Mouse (Mus musculus) heart, embryonic 13.5 days (tissue): Measurements from ENCODE around the gene Lpar1. TPM values are rescaled to one million over a fixed set of nuclear protein-coding genes. Genes with fewer than 3 reads are reported as not detected.

Experiments used
- ATAC-seq: fragments of 200-750 bp; cut with Nextera tagmentation; 2 replicates; pipeline ENCODE4 v1.8.0; 2017; ENCODE audit warnings: moderate TSS enrichment; ENCODE audit not compliant: insufficient number of reproducible peaks, low FRiP score, low TSS enrichment; ENCODE audit errors: extremely low read depth
- H3K27ac ChIP-seq: fragments of 300-500 bp; sonication (generic); replicated peaks from 2 replicates; pipeline ENCODE4 v1.5.1; 2015; ENCODE audit warnings: moderate library complexity, mild to moderate bottlenecking, inconsistent platforms
- H3K27me3 ChIP-seq: fragments of 300-500 bp; sonication (generic); replicated peaks from 2 replicates; pipeline ENCODE4 v1.6.1; 2015; ENCODE audit warnings: mild to moderate bottlenecking, inconsistent platforms
- H3K36me3 ChIP-seq: fragments of 300-500 bp; sonication (generic); 2 replicates; pipeline ENCODE4 v1.6.1; 2015; ENCODE audit warnings: mild to moderate bottlenecking, inconsistent platforms
- H3K4me1 ChIP-seq: fragments of 300-500 bp; sonication (generic); 2 replicates; pipeline ENCODE4 v1.6.1; 2015; ENCODE audit warnings: inconsistent platforms
- H3K4me2 ChIP-seq: fragments of 300-500 bp; sonication (generic); 2 replicates; pipeline ENCODE4 v1.6.1; 2015; ENCODE audit warnings: inconsistent platforms, mild to moderate bottlenecking, moderate library complexity
- H3K4me3 ChIP-seq: fragments of 300-500 bp; sonication (generic); 2 replicates; pipeline ENCODE4 v1.5.1; 2015; ENCODE audit warnings: moderate library complexity, mild to moderate bottlenecking, inconsistent platforms
- H3K9ac ChIP-seq: fragments of 300-500 bp; sonication (generic); 2 replicates; pipeline ENCODE4 v1.6.1; 2015; ENCODE audit warnings: inconsistent platforms, mild to moderate bottlenecking, moderate library complexity
- H3K9me3 ChIP-seq: fragments of 300-500 bp; sonication (generic); 2 replicates; pipeline ENCODE4 v1.6.1; 2016; ENCODE audit warnings: inconsistent platforms
- WGBS: fragments of 180-500 bp; shearing (Covaris S2); methylation state at CpG from one replicate; pipeline ENCODE4 v1.1.7; 2015; ENCODE audit warnings: mixed read lengths; 5-methylcytosine and 5-hydroxymethylcytosine counted together
- polyA plus RNA-seq: library from polyadenylated mRNA; unstranded; fragments of >200 nt; fragmentation: Nextera tagmentation; extraction: Ambion mirVana; gene quantifications from 2 replicates; pipeline ENCODE4 v1.2.1, GENCODE M21; 2015

Gene Lpar1
- polyA plus RNA-seq, 1 experiment from 2014 or later, result 14.8 TPM

GRCm38 (mm10) chr4:58471203-58471910 is 82.3 kb downstream of the Lpar1 start:
- ATAC-seq, result no peak
- Histone ChIP-seq H3K27ac (no peak overlapping the region), H3K4me2 (no peak overlapping the region), H3K27me3 (no peaks in the 10 kb centered on the region), H3K9me3 (no peaks in the 10 kb centered on the region), H3K36me3 (no peaks in the 10 kb centered on the region), H3K4me3 (no peak overlapping the region), H3K9ac (no peak overlapping the region), H3K4me1 (no peaks in the 10 kb centered on the region)
- 72% methylated on average over 4 of the region's 4 CpGs for WGBS

GRCm38 (mm10) chr4:58469651-58470592 is 83.8 kb downstream of the Lpar1 start:
- Histone ChIP-seq H3K4me3 (no peak overlapping the region), H3K36me3 (no peaks in the 10 kb centered on the region), H3K4me2 (no peak overlapping the region), H3K4me1 (no peaks in the 10 kb centered on the region), H3K9ac (no peak overlapping the region), H3K27ac (no peak overlapping the region), H3K27me3 (no peaks in the 10 kb centered on the region), H3K9me3 (no peaks in the 10 kb centered on the region)
- no peak for ATAC-seq
- WGBS, result 74% methylated on average over 5 of the region's 5 CpGs

DNA sequence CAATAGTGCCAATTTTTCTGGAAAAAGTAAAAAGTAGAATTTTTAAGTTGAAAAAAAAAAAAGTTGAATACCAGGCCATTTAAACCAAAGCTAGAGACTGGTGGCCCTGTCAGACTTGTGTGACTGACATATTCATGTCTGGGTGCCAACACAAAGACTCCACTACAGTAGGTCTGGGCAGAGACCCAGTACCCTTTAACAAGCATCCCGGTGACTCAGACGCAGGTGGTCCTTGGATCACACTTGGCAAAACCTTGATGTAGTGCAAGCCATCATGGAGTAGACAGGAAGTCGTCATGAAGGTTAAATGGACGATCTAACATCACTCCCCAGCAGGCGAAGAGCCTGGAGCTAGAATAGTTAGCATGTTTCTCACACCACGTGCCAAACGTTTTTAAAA is 84.7 kb downstream of the Lpar1 start:
- ATAC-seq, result no peak
- 73% methylated on average over 7 of the region's 7 CpGs for WGBS
- peaks cover 5% of the 10 kb centered on the region; the same call in 1 of the 2 replicates for H3K4me1 ChIP-seq

GRCm38 (mm10) chr4:58465586-58465985 is 88.1 kb downstream of the Lpar1 start:
- Histone ChIP-seq H3K9ac (no peak overlapping the region), H3K27me3 (no peaks in the 10 kb centered on the region), H3K27ac (no peak overlapping the region), H3K4me3 (no peak overlapping the region), H3K36me3 (no peaks in the 10 kb centered on the region), H3K9me3 (no peaks in the 10 kb centered on the region), H3K4me1 (peaks cover 5% of the 10 kb centered on the region; the same call in 1 of the 2 replicates), H3K4me2 (no peak overlapping the region)
- ATAC-seq, result no peak
- whole genome bisulfite sequencing, result 79% methylated on average over 5 of the region's 5 CpGs

More for the DNA sequence above, 84.7 kb downstream of the Lpar1 start:
- H3K4me2 ChIP-seq, result no peak overlapping the region
- no peak overlapping the region for H3K27ac ChIP-seq
- no peaks in the 10 kb centered on the region for H3K9me3 ChIP-seq
- no peak overlapping the region for H3K9ac ChIP-seq
- no peaks in the 10 kb centered on the region for H3K36me3 ChIP-seq
- H3K27me3 ChIP-seq, result no peaks in the 10 kb centered on the region
- no peak overlapping the region for H3K4me3 ChIP-seq

- Histone ChIP-seq H3K9ac (no peak overlapping the region), H3K4me1 (peaks cover 5% of the 10 kb centered on the region; the same call in 1 of the 2 replicates), H3K4me3 (no peak overlapping the region), H3K27me3 (no peaks in the 10 kb centered on the region), H3K36me3 (no peaks in the 10 kb centered on the region), H3K4me2 (no peak overlapping the region), H3K9me3 (no peaks in the 10 kb centered on the region), H3K27ac (no peak overlapping the region)
- 73% methylated on average over 13 of the region's 13 CpGs for WGBS
- ATAC-seq, result no peak
Measured at GRCm38 (mm10) chr4:58464390-58465164, 89.1 kb downstream of the Lpar1 start.

DNA sequence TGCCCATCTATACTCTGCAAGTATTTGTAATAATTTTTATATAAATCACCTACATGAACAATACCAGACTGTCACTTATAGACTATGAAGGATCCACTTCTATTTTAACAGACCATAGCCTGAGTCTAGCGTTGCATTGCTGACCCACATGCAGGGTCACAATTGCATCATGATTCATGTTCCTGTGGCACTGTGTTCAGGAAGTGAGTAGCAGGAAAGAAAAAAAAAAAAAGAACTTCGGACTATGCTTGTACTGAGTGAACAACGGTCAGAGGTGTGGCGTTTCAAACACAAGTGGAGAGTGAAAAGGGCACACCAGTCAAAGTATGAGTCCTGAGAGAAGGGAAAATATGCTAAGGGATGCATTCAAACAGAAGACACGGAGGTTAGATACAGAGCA is 90.7 kb downstream of the Lpar1 start:
- Histone ChIP-seq H3K4me3 (no peak overlapping the region), H3K27me3 (no peaks in the 10 kb centered on the region), H3K9me3 (no peaks in the 10 kb centered on the region), H3K36me3 (no peaks in the 10 kb centered on the region), H3K4me2 (no peak overlapping the region), H3K27ac (no peak overlapping the region), H3K4me1 (peaks cover 5% of the 10 kb centered on the region; the same call in 1 of the 2 replicates), H3K9ac (no peak overlapping the region)
- WGBS, result 68% methylated on average over 5 of the region's 5 CpGs
- ATAC-seq, result no peak

DNA sequence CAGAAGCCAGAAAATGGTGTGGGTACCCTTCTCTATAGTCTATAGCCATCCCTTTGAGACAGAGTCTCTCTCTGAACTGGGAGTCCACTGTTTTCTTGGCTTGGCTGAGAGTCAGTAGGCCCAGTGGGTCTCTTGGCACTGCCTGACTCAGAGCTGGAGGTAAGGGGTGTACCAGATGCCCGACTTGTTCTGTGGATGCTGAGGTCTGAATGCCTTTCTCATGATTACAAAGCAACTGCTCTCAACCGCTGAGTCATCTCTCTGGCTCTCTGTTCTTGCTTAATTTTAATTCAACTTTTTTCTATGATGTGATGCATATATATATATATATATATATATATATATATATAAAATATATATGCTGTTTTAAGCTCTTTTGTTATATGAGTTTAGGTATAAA is 91.1 kb downstream of the Lpar1 start:
- Histone ChIP-seq H3K4me2 (no peak overlapping the region), H3K4me3 (no peak overlapping the region), H3K27ac (no peak overlapping the region), H3K9me3 (no peaks in the 10 kb centered on the region), H3K27me3 (no peaks in the 10 kb centered on the region), H3K36me3 (no peaks in the 10 kb centered on the region), H3K9ac (no peak overlapping the region), H3K4me1 (peaks cover 5% of the 10 kb centered on the region; the same call in 1 of the 2 replicates)
- no peak for ATAC-seq
- WGBS, result 62% methylated on average over 2 of the region's 2 CpGs

- no peak for ATAC-seq
- WGBS, result 16% methylated on average over 4 of the region's 4 CpGs
- H3K4me2 ChIP-seq, result no peak overlapping the region
Measured at GRCm38 (mm10) chr4:58453334-58453733, 100.4 kb downstream of the Lpar1 start.

DNA sequence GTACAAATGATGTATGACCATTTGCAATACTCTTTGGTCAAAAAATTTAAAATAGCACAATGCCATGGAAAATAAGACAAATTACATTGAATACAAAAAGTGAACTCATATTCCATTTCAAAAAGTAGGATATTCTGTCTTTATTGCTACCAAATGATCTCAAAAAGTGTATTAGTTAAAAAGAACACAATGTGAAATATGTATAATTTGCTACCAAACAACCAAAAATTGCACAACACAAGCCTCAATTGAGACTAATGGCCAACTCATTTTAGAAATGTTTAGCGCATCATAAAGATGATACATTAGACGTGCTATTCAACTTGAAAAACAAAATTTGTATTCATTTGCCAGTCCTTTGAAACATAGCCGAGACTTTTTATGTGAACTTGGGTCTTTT is 104.9 kb downstream of the Lpar1 start:
- peaks cover 9% of the 10 kb centered on the region for H3K4me1 ChIP-seq
- H3K4me2 ChIP-seq, result no peak overlapping the region
- H3K27me3 ChIP-seq, result no peaks in the 10 kb centered on the region
- H3K9me3 ChIP-seq, result no peaks in the 10 kb centered on the region
- no peak overlapping the region for H3K27ac ChIP-seq
- H3K4me3 ChIP-seq, result no peak overlapping the region
- H3K36me3 ChIP-seq, result no peaks in the 10 kb centered on the region
- no peak for ATAC-seq
- WGBS, result 90% methylated on average over 3 of the region's 3 CpGs
- H3K9ac ChIP-seq, result no peak overlapping the region

More at GRCm38 (mm10) chr4:58453334-58453733, 100.4 kb downstream of the Lpar1 start:
- peak overlapping the region; percentile 58 for H3K27ac ChIP-seq
- H3K27me3 ChIP-seq, result no peaks in the 10 kb centered on the region
- no peak overlapping the region for H3K4me3 ChIP-seq
- H3K9me3 ChIP-seq, result 0 out of 2 replicates have a peak, but pooled peaks cover 5% of the 10 kb centered on the region
- no peak overlapping the region for H3K9ac ChIP-seq
- no peaks in the 10 kb centered on the region for H3K36me3 ChIP-seq
- H3K4me1 ChIP-seq, result peaks cover 21% of the 10 kb centered on the region

DNA sequence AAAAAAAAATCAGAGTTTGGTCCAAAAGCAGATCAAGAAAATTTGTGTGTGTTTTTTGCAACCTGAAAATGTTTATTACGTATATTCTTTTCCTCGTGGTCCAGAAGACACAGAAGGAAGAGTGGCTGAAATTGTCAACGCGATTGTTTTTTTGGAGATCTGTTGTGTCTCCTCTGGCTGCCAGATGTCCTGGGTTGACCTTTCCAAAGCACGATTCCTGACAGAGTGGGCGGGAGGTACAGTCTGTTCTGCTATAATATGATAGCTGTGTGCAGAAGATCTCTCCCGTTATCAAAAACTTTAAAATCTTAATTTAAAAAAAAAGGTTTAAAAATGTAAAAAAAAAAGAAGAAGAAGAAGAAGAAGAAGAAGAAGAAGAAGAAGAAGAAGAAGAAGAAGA is 105.9 kb downstream of the Lpar1 start:
- no peak overlapping the region for H3K4me2 ChIP-seq
- no peak overlapping the region for H3K27ac ChIP-seq
- H3K36me3 ChIP-seq, result no peaks in the 10 kb centered on the region
- 69% methylated on average over 7 of the region's 7 CpGs for WGBS
- ATAC-seq, result no peak
- H3K27me3 ChIP-seq, result no peaks in the 10 kb centered on the region
- no peak overlapping the region for H3K4me3 ChIP-seq
- no peaks in the 10 kb centered on the region for H3K4me1 ChIP-seq
- no peaks in the 10 kb centered on the region for H3K9me3 ChIP-seq
- H3K9ac ChIP-seq, result no peak overlapping the region

- Histone ChIP-seq H3K9ac (no peak overlapping the region), H3K9me3 (no peaks in the 10 kb centered on the region), H3K4me3 (no peak overlapping the region), H3K4me2 (no peak overlapping the region), H3K36me3 (no peaks in the 10 kb centered on the region), H3K4me1 (no peaks in the 10 kb centered on the region), H3K27ac (no peak overlapping the region), H3K27me3 (no peaks in the 10 kb centered on the region)
- 73% methylated on average over 6 of the region's 6 CpGs for WGBS
- ATAC-seq, result no peak
Measured at GRCm38 (mm10) chr4:58445846-58446245, 107.9 kb downstream of the Lpar1 start.
